Mouse (Mus musculus) hindbrain, embryonic 10.5 days (tissue): ENCODE measurements around the gene Ptprn2. TPM values are rescaled to one million over a fixed set of nuclear protein-coding genes. Genes with fewer than 3 reads are reported as not detected.
"Not testable (repeated sequence)": the region's sequence is repeated elsewhere in the genome, so short reads cannot be mapped to it uniquely, and the experiment has no call there.

Source experiments
- DNase-seq: peaks from one replicate; pipeline ENCODE4 v3.0.0-alpha.2; 2017; ENCODE audit warnings: low spot score
- H3K27ac ChIP-seq: fragments of 300-500 bp; sonication (generic); 2 replicates; pipeline ENCODE4 v1.5.1; 2016; ENCODE audit warnings: mild to moderate bottlenecking, moderate library complexity
- H3K27me3 ChIP-seq: fragments of 300-500 bp; sonication (generic); 2 replicates; pipeline ENCODE4 v1.6.1; 2016; ENCODE audit warnings: mild to moderate bottlenecking; ENCODE audit not compliant: poor library complexity, insufficient read depth, severe bottlenecking
- H3K36me3 ChIP-seq: fragments of 300-500 bp; sonication (generic); 2 replicates; pipeline ENCODE4 v1.6.1; 2016; ENCODE audit warnings: mild to moderate bottlenecking, moderate library complexity
- H3K4me1 ChIP-seq: fragments of 300-500 bp; sonication (generic); replicated peaks from 2 replicates; pipeline ENCODE4 v1.6.1; 2016; ENCODE audit warnings: mild to moderate bottlenecking
- H3K4me3 ChIP-seq: fragments of 300-500 bp; sonication (generic); 2 replicates; pipeline ENCODE4 v1.5.1; 2016; ENCODE audit warnings: mild to moderate bottlenecking, moderate library complexity
- H3K9me3 ChIP-seq: fragments of 300-500 bp; sonication (generic); 2 replicates; pipeline ENCODE4 v1.6.1; 2016; ENCODE audit warnings: mild to moderate bottlenecking, moderate library complexity
- WGBS: fragments of 180-500 bp; shearing (Covaris S2); methylation state at CpG from one replicate; pipeline ENCODE4 v1.1.7; 2016; 5-methylcytosine and 5-hydroxymethylcytosine counted together
- polyA plus RNA-seq: library from polyadenylated mRNA; unstranded; fragments of >200 nt; fragmentation: Nextera tagmentation; extraction: Ambion mirVana; gene quantifications from 2 replicates; pipeline ENCODE4 v1.2.1, GENCODE M21; 2016

Ptprn2 gene
- polyA plus RNA-seq, 1 experiment from 2014 or later: 6.4 TPM

GRCm38 (mm10) chr12:116540608-116541007 is 55.1 kb downstream of the Ptprn2 start:
- no peaks in the 10 kb centered on the region for H3K9me3 ChIP-seq
- WGBS: 87% methylated on average over 1 of the region's 1 CpGs
- no peaks in the 10 kb centered on the region for H3K27me3 ChIP-seq
- H3K36me3 ChIP-seq: no peaks in the 10 kb centered on the region
- no peak overlapping the region for H3K4me3 ChIP-seq
- H3K27ac ChIP-seq: no peak overlapping the region
- no peak for DNase-seq
- no peaks in the 10 kb centered on the region for H3K4me1 ChIP-seq

- no peaks in the 10 kb centered on the region for H3K9me3 ChIP-seq
- no peak overlapping the region for H3K27ac ChIP-seq
- WGBS: 82% methylated on average over 1 of the region's 1 CpGs
- H3K4me1 ChIP-seq: no peaks in the 10 kb centered on the region
- H3K36me3 ChIP-seq: no peaks in the 10 kb centered on the region
- no peak for DNase-seq
- no peaks in the 10 kb centered on the region for H3K27me3 ChIP-seq
- H3K4me3 ChIP-seq: no peak overlapping the region
Observed at GRCm38 (mm10) chr12:116550031-116550430, 64.5 kb downstream of the Ptprn2 start.

- DNase-seq: no peak
- WGBS: 90% methylated on average over 7 of the region's 7 CpGs
- no peaks in the 10 kb centered on the region for H3K36me3 ChIP-seq
Observed at GRCm38 (mm10) chr12:116551516-116551915, 66.0 kb downstream of the Ptprn2 start.

GRCm38 (mm10) chr12:116552306-116552705 is 66.8 kb downstream of the Ptprn2 start:
- H3K27me3 ChIP-seq: no peaks in the 10 kb centered on the region
- H3K27ac ChIP-seq: no peak overlapping the region
- WGBS: 92% methylated on average over 2 of the region's 2 CpGs
- no peak overlapping the region for H3K4me3 ChIP-seq
- no peak for DNase-seq
- no peaks in the 10 kb centered on the region for H3K9me3 ChIP-seq
- no peaks in the 10 kb centered on the region for H3K36me3 ChIP-seq
- H3K4me1 ChIP-seq: no peaks in the 10 kb centered on the region

More at GRCm38 (mm10) chr12:116551516-116551915, 66.0 kb downstream of the Ptprn2 start:
- Histone ChIP-seq H3K9me3 (no peaks in the 10 kb centered on the region), H3K27ac (no peak overlapping the region), H3K4me1 (no peaks in the 10 kb centered on the region), H3K27me3 (no peaks in the 10 kb centered on the region), H3K4me3 (no peak overlapping the region)

GRCm38 (mm10) chr12:116553361-116553760 is 67.8 kb downstream of the Ptprn2 start:
- Histone ChIP-seq H3K4me1 (no peaks in the 10 kb centered on the region), H3K9me3 (no peaks in the 10 kb centered on the region), H3K36me3 (no peaks in the 10 kb centered on the region), H3K27me3 (no peaks in the 10 kb centered on the region), H3K27ac (no peak overlapping the region), H3K4me3 (no peak overlapping the region)
- no peak for DNase-seq

GRCm38 (mm10) chr12:116555964-116556363 is 70.4 kb downstream of the Ptprn2 start:
- no peaks in the 10 kb centered on the region for H3K27me3 ChIP-seq
- no peak overlapping the region for H3K4me3 ChIP-seq
- H3K9me3 ChIP-seq: no peaks in the 10 kb centered on the region
- 78% methylated on average over 4 of the region's 4 CpGs for WGBS
- no peaks in the 10 kb centered on the region for H3K4me1 ChIP-seq
- no peaks in the 10 kb centered on the region for H3K36me3 ChIP-seq
- no peak for DNase-seq
- no peak overlapping the region for H3K27ac ChIP-seq

GRCm38 (mm10) chr12:116564441-116564840 is 78.9 kb downstream of the Ptprn2 start:
- Histone ChIP-seq H3K27ac (no peak overlapping the region), H3K4me1 (no peaks in the 10 kb centered on the region), H3K9me3 (no peaks in the 10 kb centered on the region), H3K4me3 (no peak overlapping the region), H3K27me3 (no peaks in the 10 kb centered on the region), H3K36me3 (no peaks in the 10 kb centered on the region)
- WGBS: 84% methylated on average over 8 of the region's 8 CpGs
- no peak for DNase-seq

- DNase-seq: no peak
- H3K4me1 ChIP-seq: no peaks in the 10 kb centered on the region
- no peak overlapping the region for H3K4me3 ChIP-seq
- no peak overlapping the region for H3K27ac ChIP-seq
- H3K36me3 ChIP-seq: no peaks in the 10 kb centered on the region
- H3K9me3 ChIP-seq: no peaks in the 10 kb centered on the region
- H3K27me3 ChIP-seq: no peaks in the 10 kb centered on the region
- WGBS: 78% methylated on average over 1 of the region's 1 CpGs
Observed at GRCm38 (mm10) chr12:116566672-116567071, 81.2 kb downstream of the Ptprn2 start.

- no peaks in the 10 kb centered on the region for H3K27me3 ChIP-seq
- 81% methylated on average over 2 of the region's 2 CpGs for WGBS
- H3K36me3 ChIP-seq: no peaks in the 10 kb centered on the region
- no peaks in the 10 kb centered on the region for H3K9me3 ChIP-seq
- H3K27ac ChIP-seq: no peak overlapping the region
- H3K4me3 ChIP-seq: no peak overlapping the region
- no peaks in the 10 kb centered on the region for H3K4me1 ChIP-seq
- DNase-seq: no peak
Observed at GRCm38 (mm10) chr12:116567170-116567569, 81.7 kb downstream of the Ptprn2 start.

GRCm38 (mm10) chr12:116569568-116569967 is 84.0 kb downstream of the Ptprn2 start:
- 65% methylated on average over 1 of the region's 1 CpGs for WGBS
- Histone ChIP-seq H3K36me3 (no peaks in the 10 kb centered on the region), H3K4me1 (no peaks in the 10 kb centered on the region), H3K27ac (no peak overlapping the region), H3K4me3 (no peak overlapping the region), H3K9me3 (no peaks in the 10 kb centered on the region), H3K27me3 (no peaks in the 10 kb centered on the region)
- no peak for DNase-seq

- WGBS: 81% methylated on average over 5 of the region's 5 CpGs
- H3K27ac ChIP-seq: no peak overlapping the region
- no peaks in the 10 kb centered on the region for H3K4me1 ChIP-seq
- no peaks in the 10 kb centered on the region for H3K27me3 ChIP-seq
- DNase-seq: no peak
- H3K4me3 ChIP-seq: no peak overlapping the region
- H3K36me3 ChIP-seq: no peaks in the 10 kb centered on the region
- no peaks in the 10 kb centered on the region for H3K9me3 ChIP-seq
Observed at GRCm38 (mm10) chr12:116574102-116574501, 88.6 kb downstream of the Ptprn2 start.

- DNase-seq: no peak
- no peaks in the 10 kb centered on the region for H3K36me3 ChIP-seq
- H3K9me3 ChIP-seq: no peaks in the 10 kb centered on the region
- 91% methylated on average over 5 of the region's 5 CpGs for WGBS
- H3K4me1 ChIP-seq: no peaks in the 10 kb centered on the region
- H3K27ac ChIP-seq: no peak overlapping the region
- no peak overlapping the region for H3K4me3 ChIP-seq
- H3K27me3 ChIP-seq: no peaks in the 10 kb centered on the region
Observed at GRCm38 (mm10) chr12:116574720-116575119, 89.2 kb downstream of the Ptprn2 start.

- H3K27me3 ChIP-seq, DNase-seq, H3K27ac ChIP-seq, H3K9me3 ChIP-seq, H3K4me3 ChIP-seq, H3K36me3 ChIP-seq: not testable (repeated sequence)
- H3K4me1 ChIP-seq: peaks cover 15% of the 10 kb centered on the region
- WGBS: 84% methylated on average over 1 of the region's 1 CpGs
Observed at GRCm38 (mm10) chr12:116577917-116578316, 92.4 kb downstream of the Ptprn2 start.

GRCm38 (mm10) chr12:116580827-116581544 is 95.5 kb downstream of the Ptprn2 start:
- no peaks in the 10 kb centered on the region for H3K36me3 ChIP-seq
- no peaks in the 10 kb centered on the region for H3K9me3 ChIP-seq
- no peak overlapping the region for H3K4me3 ChIP-seq
- H3K4me1 ChIP-seq: peaks cover 15% of the 10 kb centered on the region
- peak overlapping the region; percentile 56 for H3K27ac ChIP-seq
- 57% methylated on average over 8 of the region's 8 CpGs for WGBS
- DNase-seq: no peak
- H3K27me3 ChIP-seq: no peaks in the 10 kb centered on the region
